ENCODE assay signal across 8 mouse cellular contexts in the genomic region with DNA sequence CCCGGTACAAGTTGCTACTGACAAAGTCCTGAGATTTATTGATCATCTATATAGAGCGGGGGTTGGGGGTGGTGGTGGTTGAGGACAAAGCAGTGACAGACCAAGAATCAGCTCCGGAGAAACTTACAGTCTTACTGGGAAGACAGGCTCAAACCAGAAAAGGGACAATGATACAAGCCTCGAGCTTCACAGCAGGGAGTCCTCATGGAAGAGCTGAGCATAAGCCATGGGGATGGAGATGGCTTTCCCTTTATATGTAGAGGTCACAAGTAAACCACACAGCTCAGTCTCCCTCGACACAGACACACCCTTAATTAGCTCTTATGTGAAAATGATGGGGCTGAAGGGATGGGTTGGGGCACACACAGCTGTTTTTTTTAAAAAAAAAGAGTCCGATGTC. TPM values are rescaled to one million over a fixed set of nuclear protein-coding genes. Genes with fewer than 3 reads are reported as not detected.
DNase-seq lines count a peak whose midpoint lies in the region; ATAC-seq and TF ChIP-seq lines count a peak whose summit lies in the region.

No protein-coding gene starts in this region.

- ATAC-seq in lung, embryonic 14.5 days (ENCODE audit: insufficient read depth), result peak; percentile 53
- ATAC-seq in limb, embryonic 12.5 days (ENCODE audit: insufficient number of reproducible peaks, insufficient read depth, low FRiP score, low TSS enrichment, low read depth), result peak; percentile 21; the same call in 1 of the 2 replicates

- peak overlapping the region; percentile 49; the same call in 1 of the 2 replicates for H3K9ac ChIP-seq in lung, embryonic 14.5 days
- H3K9ac ChIP-seq in limb, embryonic 12.5 days (replicated peaks), result peak overlapping the region; percentile 53

- peak overlapping the region; percentile 46 for H3K4me3 ChIP-seq in lung, embryonic 14.5 days (ENCODE audit: low read depth, low read length)
- peak overlapping the region; percentile 70 for H3K4me3 ChIP-seq in forebrain, embryonic 10.5 days
- H3K4me3 ChIP-seq in limb, embryonic 12.5 days (replicated peaks), result peak overlapping the region; percentile 58
- H3K4me3 ChIP-seq in small intestine, adult 2 months (ENCODE audit: low read depth, low read length), result peak overlapping the region; percentile 64

- no peaks in the 10 kb centered on the region; the same call in 1 of the 2 replicates for H3K4me1 ChIP-seq in lung, embryonic 14.5 days (ENCODE audit: insufficient read depth)
- H3K4me1 ChIP-seq in forebrain, embryonic 10.5 days, result peaks cover 27% of the 10 kb centered on the region
- H3K4me1 ChIP-seq in limb, embryonic 12.5 days (replicated peaks), result 0 out of 2 replicates have a peak, but pooled peaks cover 6% of the 10 kb centered on the region
- no peaks in the 10 kb centered on the region for H3K4me1 ChIP-seq in small intestine, adult 2 months (ENCODE audit: control insufficient read depth, insufficient read depth, insufficient read length, low read length)

- H3K9me3 ChIP-seq in lung, embryonic 14.5 days (ENCODE audit: low read depth, low read length), result no peaks in the 10 kb centered on the region
- H3K9me3 ChIP-seq in forebrain, embryonic 10.5 days, result no peaks in the 10 kb centered on the region
- H3K9me3 ChIP-seq in limb, embryonic 12.5 days, result 0 out of 2 replicates have a peak, but pooled peaks cover under 1% of the 10 kb centered on the region

- no peak overlapping the region for H3K27ac ChIP-seq in lung, embryonic 14.5 days (ENCODE audit: low read depth)
- H3K27ac ChIP-seq in forebrain, embryonic 10.5 days, result peak overlapping the region; percentile 79
- H3K27ac ChIP-seq in limb, embryonic 12.5 days, result no peak overlapping the region
- no peak overlapping the region for H3K27ac ChIP-seq in small intestine, adult 2 months (ENCODE audit: insufficient read depth, low read depth, low read length)

- TF ChIP-seq POLR2A in small intestine, adult 2 months (IDR thresholded peaks at IDR 0.05; ENCODE audit: low read depth, low read length), result no peak

- peak overlapping the region; percentile 89 for H3K4me2 ChIP-seq in lung, embryonic 14.5 days
- peak overlapping the region; percentile 96 for H3K4me2 ChIP-seq in limb, embryonic 12.5 days

- no peaks in the 10 kb centered on the region for H3K36me3 ChIP-seq in lung, embryonic 14.5 days (ENCODE audit: insufficient read depth)
- H3K36me3 ChIP-seq in forebrain, embryonic 10.5 days (replicated peaks), result no peaks in the 10 kb centered on the region
- no peaks in the 10 kb centered on the region for H3K36me3 ChIP-seq in limb, embryonic 12.5 days
- H3K36me3 ChIP-seq in small intestine, adult 2 months (ENCODE audit: control insufficient read depth, insufficient read depth, low read length), result no peaks in the 10 kb centered on the region

- no peak for DNase-seq in lung, embryonic 14.5 days
- no peak for DNase-seq in lung, postnatal 4 days
- DNase-seq in forebrain, embryonic 10.5 days (ENCODE audit: extremely low spot score, low spot score), result no peak
- DNase-seq in c-Kit-positive CD71-positive TER-119-positive erythroid progenitor cells, embryonic 14.5 days (ENCODE audit: low spot score), result no peak
- no peak for DNase-seq in thymus, postnatal 10 days (ENCODE audit: low spot score in 2 of 2)
- DNase-seq in right cerebral cortex, postnatal 36 days (ENCODE audit: low spot score in 2 of 2), result no peak

- peaks cover 19% of the 10 kb centered on the region for H3K27me3 ChIP-seq in lung, embryonic 14.5 days (ENCODE audit: insufficient read depth, low read length)
- peaks cover 38% of the 10 kb centered on the region for H3K27me3 ChIP-seq in forebrain, embryonic 10.5 days (ENCODE audit: poor library complexity, severe bottlenecking)
- peaks cover 35% of the 10 kb centered on the region for H3K27me3 ChIP-seq in limb, embryonic 12.5 days
- H3K27me3 ChIP-seq in small intestine, adult 2 months (ENCODE audit: control insufficient read depth, insufficient read depth, low read length), result no peaks in the 10 kb centered on the region

- 17% methylated on average over 6 of the region's 6 CpGs for WGBS in lung, embryonic 14.5 days
- WGBS in forebrain, embryonic 10.5 days, result 22% methylated on average over 6 of the region's 6 CpGs
- WGBS in limb, embryonic 12.5 days, result 21% methylated on average over 6 of the region's 6 CpGs
- WGBS in small intestine, adult 2 months, result 9% methylated on average over 6 of the region's 6 CpGs

- TF ChIP-seq CTCF in lung, embryonic 14.5 days (IDR thresholded peaks at IDR 0.05; ENCODE audit: low read depth), result no peak
- no peak for TF ChIP-seq CTCF in small intestine, adult 2 months (IDR thresholded peaks at IDR 0.05; ENCODE audit: extremely low read depth, insufficient read length, insufficient replicate concordance, low read depth, low read length)

RNA-seq across cellular contexts. Expression of a gene that starts 0.4 kb away (rescaled TPM):
- polyA plus RNA-seq in lung, embryonic 14.5 days (2014; fragmentation: Nextera tagmentation; extraction: Ambion mirVana), result 0.83 and 2.1 TPM in 2 replicates
- 4.6 and 6.1 TPM in 2 replicates for polyA plus RNA-seq in forebrain, embryonic 10.5 days (2016; fragmentation: Nextera tagmentation; extraction: Ambion mirVana)
- 3.1 and 4.9 TPM in 2 replicates for polyA plus RNA-seq in limb, embryonic 12.5 days (2016; fragmentation: Nextera tagmentation; extraction: Ambion mirVana)
- 0.14 and 0.17 TPM in 2 replicates for polyA plus RNA-seq in small intestine, adult 2 months (2012; rRNA removed)
